Mouse (Mus musculus): ENCODE measurements around the gene Abhd12. TPM values are rescaled to one million over a fixed set of nuclear protein-coding genes. Genes with fewer than 3 reads are reported as not detected.

The Abhd12 gene
- polyA plus RNA-seq, 1 experiment from 2014 or later, result 127 TPM

GRCm38 (mm10) chr2:150816676-150817402 lies 87.7 kb downstream of the Abhd12 start:
- Histone ChIP-seq H3K27ac (ENCODE audit: low read length) (no peak overlapping the region), H3K4me2 (ENCODE audit: low read length) (no peak overlapping the region), H3K4me1 (ENCODE audit: control insufficient read depth, insufficient read depth, low read length) (no peaks in the 10 kb centered on the region), H3K27me3 (ENCODE audit: control insufficient read depth, insufficient read depth, low read depth, low read length) (no peaks in the 10 kb centered on the region), H3K9ac (ENCODE audit: low read depth, low read length) (no peak overlapping the region), H3K9me3 (replicated peaks; ENCODE audit: control insufficient read depth, low read length, poor library complexity, severe bottlenecking) (no peaks in the 10 kb centered on the region), H3K36me3 (ENCODE audit: control insufficient read depth, insufficient read depth, low read length) (peaks cover 69% of the 10 kb centered on the region), H3K4me3 (ENCODE audit: low read depth, low read length) (no peak overlapping the region)
- 94% methylated on average over 18 of the region's 18 CpGs for WGBS
- ATAC-seq, result no peak

GRCm38 (mm10) chr2:150812816-150813215 lies 91.7 kb downstream of the Abhd12 start:
- no peak for ATAC-seq
- no peak overlapping the region for H3K4me3 ChIP-seq (ENCODE audit: low read depth, low read length)
- H3K4me2 ChIP-seq (ENCODE audit: low read length), result no peak overlapping the region
- 96% methylated on average over 6 of the region's 6 CpGs for WGBS
- H3K9ac ChIP-seq (ENCODE audit: low read depth, low read length), result no peak overlapping the region
- no peaks in the 10 kb centered on the region for H3K9me3 ChIP-seq (replicated peaks; ENCODE audit: control insufficient read depth, low read length, poor library complexity, severe bottlenecking)
- H3K36me3 ChIP-seq (ENCODE audit: control insufficient read depth, insufficient read depth, low read length), result peaks cover 61% of the 10 kb centered on the region
- no peak overlapping the region for H3K27ac ChIP-seq (ENCODE audit: low read length)
- H3K4me1 ChIP-seq (ENCODE audit: control insufficient read depth, insufficient read depth, low read length), result no peaks in the 10 kb centered on the region
- no peaks in the 10 kb centered on the region for H3K27me3 ChIP-seq (ENCODE audit: control insufficient read depth, insufficient read depth, low read depth, low read length)

- Histone ChIP-seq H3K27me3 (ENCODE audit: control insufficient read depth, insufficient read depth, low read depth, low read length) (no peaks in the 10 kb centered on the region), H3K9ac (ENCODE audit: low read depth, low read length) (no peak overlapping the region), H3K9me3 (replicated peaks; ENCODE audit: control insufficient read depth, low read length, poor library complexity, severe bottlenecking) (no peaks in the 10 kb centered on the region), H3K4me1 (ENCODE audit: control insufficient read depth, insufficient read depth, low read length) (no peaks in the 10 kb centered on the region), H3K36me3 (ENCODE audit: control insufficient read depth, insufficient read depth, low read length) (peaks cover 58% of the 10 kb centered on the region), H3K4me2 (ENCODE audit: low read length) (no peak overlapping the region), H3K27ac (ENCODE audit: low read length) (no peak overlapping the region), H3K4me3 (ENCODE audit: low read depth, low read length) (no peak overlapping the region)
- WGBS, result 94% methylated on average over 5 of the region's 5 CpGs
- no peak for ATAC-seq
These were observed 93.9 kb downstream of the Abhd12 start for GRCm38 (mm10) chr2:150810603-150811002.

- H3K27me3 ChIP-seq (ENCODE audit: control insufficient read depth, insufficient read depth, low read depth, low read length), result no peaks in the 10 kb centered on the region
- H3K9ac ChIP-seq (ENCODE audit: low read depth, low read length), result no peak overlapping the region
- H3K4me2 ChIP-seq (ENCODE audit: low read length), result no peak overlapping the region
- whole genome bisulfite sequencing, result 91% methylated on average over 6 of the region's 6 CpGs
- H3K27ac ChIP-seq (ENCODE audit: low read length), result no peak overlapping the region
- ATAC-seq, result 0 out of 2 replicates have a peak, but pooled peaks have one; percentile 46
- no peaks in the 10 kb centered on the region for H3K4me1 ChIP-seq (ENCODE audit: control insufficient read depth, insufficient read depth, low read length)
- H3K36me3 ChIP-seq (ENCODE audit: control insufficient read depth, insufficient read depth, low read length), result peaks cover 45% of the 10 kb centered on the region
- no peaks in the 10 kb centered on the region for H3K9me3 ChIP-seq (replicated peaks; ENCODE audit: control insufficient read depth, low read length, poor library complexity, severe bottlenecking)
- H3K4me3 ChIP-seq (ENCODE audit: low read depth, low read length), result no peak overlapping the region
These were observed 95.7 kb downstream of the Abhd12 start for GRCm38 (mm10) chr2:150808812-150809211.

GRCm38 (mm10) chr2:150808381-150808780 lies 96.2 kb downstream of the Abhd12 start:
- H3K9me3 ChIP-seq (replicated peaks; ENCODE audit: control insufficient read depth, low read length, poor library complexity, severe bottlenecking), result no peaks in the 10 kb centered on the region
- H3K27ac ChIP-seq (ENCODE audit: low read length), result no peak overlapping the region
- H3K27me3 ChIP-seq (ENCODE audit: control insufficient read depth, insufficient read depth, low read depth, low read length), result no peaks in the 10 kb centered on the region
- no peak overlapping the region for H3K4me2 ChIP-seq (ENCODE audit: low read length)
- ATAC-seq, result peak; percentile 77
- H3K9ac ChIP-seq (ENCODE audit: low read depth, low read length), result no peak overlapping the region
- no peak overlapping the region for H3K4me3 ChIP-seq (ENCODE audit: low read depth, low read length)
- 69% methylated on average over 6 of the region's 6 CpGs for WGBS
- peaks cover 42% of the 10 kb centered on the region for H3K36me3 ChIP-seq (ENCODE audit: control insufficient read depth, insufficient read depth, low read length)
- H3K4me1 ChIP-seq (ENCODE audit: control insufficient read depth, insufficient read depth, low read length), result no peaks in the 10 kb centered on the region

- peaks cover 34% of the 10 kb centered on the region for H3K36me3 ChIP-seq (ENCODE audit: control insufficient read depth, insufficient read depth, low read length)
- no peak overlapping the region for H3K27ac ChIP-seq (ENCODE audit: low read length)
- WGBS, result 97% methylated on average over 1 of the region's 1 CpGs
- no peaks in the 10 kb centered on the region for H3K27me3 ChIP-seq (ENCODE audit: control insufficient read depth, insufficient read depth, low read depth, low read length)
- ATAC-seq, result no peak
- no peak overlapping the region for H3K4me2 ChIP-seq (ENCODE audit: low read length)
- H3K9ac ChIP-seq (ENCODE audit: low read depth, low read length), result no peak overlapping the region
- H3K4me3 ChIP-seq (ENCODE audit: low read depth, low read length), result no peak overlapping the region
- H3K4me1 ChIP-seq (ENCODE audit: control insufficient read depth, insufficient read depth, low read length), result no peaks in the 10 kb centered on the region
- H3K9me3 ChIP-seq (replicated peaks; ENCODE audit: control insufficient read depth, low read length, poor library complexity, severe bottlenecking), result no peaks in the 10 kb centered on the region
These were observed 101.5 kb downstream of the Abhd12 start for GRCm38 (mm10) chr2:150803035-150803434.

GRCm38 (mm10) chr2:150800616-150801015 lies 103.9 kb downstream of the Abhd12 start:
- ATAC-seq, result no peak
- 96% methylated on average over 5 of the region's 5 CpGs for WGBS
- Histone ChIP-seq H3K4me3 (ENCODE audit: low read depth, low read length) (no peak overlapping the region), H3K27ac (ENCODE audit: low read length) (no peak overlapping the region), H3K4me2 (ENCODE audit: low read length) (no peak overlapping the region), H3K9ac (ENCODE audit: low read depth, low read length) (no peak overlapping the region), H3K27me3 (ENCODE audit: control insufficient read depth, insufficient read depth, low read depth, low read length) (no peaks in the 10 kb centered on the region), H3K36me3 (ENCODE audit: control insufficient read depth, insufficient read depth, low read length) (peaks cover 33% of the 10 kb centered on the region), H3K4me1 (ENCODE audit: control insufficient read depth, insufficient read depth, low read length) (no peaks in the 10 kb centered on the region), H3K9me3 (replicated peaks; ENCODE audit: control insufficient read depth, low read length, poor library complexity, severe bottlenecking) (no peaks in the 10 kb centered on the region)

GRCm38 (mm10) chr2:150798084-150798483 lies 106.5 kb downstream of the Abhd12 start:
- Histone ChIP-seq H3K27ac (ENCODE audit: low read length) (no peak overlapping the region), H3K4me2 (ENCODE audit: low read length) (no peak overlapping the region), H3K4me1 (ENCODE audit: control insufficient read depth, insufficient read depth, low read length) (no peaks in the 10 kb centered on the region), H3K9ac (ENCODE audit: low read depth, low read length) (no peak overlapping the region), H3K9me3 (replicated peaks; ENCODE audit: control insufficient read depth, low read length, poor library complexity, severe bottlenecking) (no peaks in the 10 kb centered on the region), H3K36me3 (ENCODE audit: control insufficient read depth, insufficient read depth, low read length) (peaks cover 32% of the 10 kb centered on the region), H3K4me3 (ENCODE audit: low read depth, low read length) (no peak overlapping the region), H3K27me3 (ENCODE audit: control insufficient read depth, insufficient read depth, low read depth, low read length) (no peaks in the 10 kb centered on the region)
- WGBS, result 86% methylated on average over 7 of the region's 7 CpGs
- no peak for ATAC-seq

GRCm38 (mm10) chr2:150793320-150793719 lies 111.2 kb downstream of the Abhd12 start:
- Histone ChIP-seq H3K27ac (ENCODE audit: low read length) (no peak overlapping the region), H3K4me3 (ENCODE audit: low read depth, low read length) (no peak overlapping the region), H3K27me3 (ENCODE audit: control insufficient read depth, insufficient read depth, low read depth, low read length) (no peaks in the 10 kb centered on the region), H3K4me1 (ENCODE audit: control insufficient read depth, insufficient read depth, low read length) (peaks cover 11% of the 10 kb centered on the region), H3K9me3 (replicated peaks; ENCODE audit: control insufficient read depth, low read length, poor library complexity, severe bottlenecking) (no peaks in the 10 kb centered on the region), H3K4me2 (ENCODE audit: low read length) (no peak overlapping the region), H3K9ac (ENCODE audit: low read depth, low read length) (no peak overlapping the region), H3K36me3 (ENCODE audit: control insufficient read depth, insufficient read depth, low read length) (peaks cover 14% of the 10 kb centered on the region)
- ATAC-seq, result no peak
- WGBS, result 87% methylated on average over 4 of the region's 4 CpGs
